Mouse (Mus musculus) hindbrain, embryonic 11.5 days (tissue): ENCODE measurements at regions not wholly inside any gene's neighbourhood (a gene's known extent, or its start where the extent isn't known, plus 50 kb on each side); places are given as distances from the start of the nearest gene placed in this dataset.
A peak's percentile ranks its signal among the peaks of the same experiment; 100 is the strongest.

Experiments
- ATAC-seq: fragments of 200-750 bp; cut with Nextera tagmentation; 2 replicates; pipeline ENCODE4 v1.8.0; 2017; ENCODE audit warnings: mild to moderate bottlenecking, moderate TSS enrichment, moderate library complexity; ENCODE audit not compliant: low FRiP score
- DNase-seq: peaks from one replicate; pipeline ENCODE4 v3.0.0-alpha.2; 2015; ENCODE audit warnings: low spot score
- H3K27ac ChIP-seq: fragments of 300-500 bp; sonication (generic); 2 replicates; pipeline ENCODE4 v1.5.1; 2014; ENCODE audit warnings: mild to moderate bottlenecking, low read depth, low read length
- H3K27me3 ChIP-seq: fragments of 300-500 bp; sonication (generic); 2 replicates; pipeline ENCODE4 v1.6.1; 2014; ENCODE audit warnings: mild to moderate bottlenecking, low read length, moderate library complexity, mixed read lengths; ENCODE audit not compliant: control insufficient read depth, insufficient read depth
- H3K36me3 ChIP-seq: fragments of 300-500 bp; sonication (generic); 2 replicates; pipeline ENCODE4 v1.6.1; 2014; ENCODE audit warnings: mild to moderate bottlenecking, low read length, moderate library complexity, mixed read lengths; ENCODE audit not compliant: control insufficient read depth, insufficient read depth
- H3K4me1 ChIP-seq: fragments of 300-500 bp; sonication (generic); replicated peaks from 2 replicates; pipeline ENCODE4 v1.6.1; 2014; ENCODE audit warnings: low read length, mixed read lengths; ENCODE audit not compliant: control insufficient read depth, insufficient read depth
- H3K4me2 ChIP-seq: fragments of 300-500 bp; sonication (generic); replicated peaks from 2 replicates; pipeline ENCODE4 v1.6.1; 2014; ENCODE audit warnings: mild to moderate bottlenecking, low read depth, low read length
- H3K4me3 ChIP-seq: fragments of 300-500 bp; sonication (generic); 2 replicates; pipeline ENCODE4 v1.5.1; 2014; ENCODE audit warnings: low read depth, low read length
- H3K9ac ChIP-seq: fragments of 300-500 bp; sonication (generic); 2 replicates; pipeline ENCODE4 v1.6.1; 2014; ENCODE audit warnings: low read depth, low read length
- H3K9me3 ChIP-seq: fragments of 300-500 bp; sonication (generic); 2 replicates; pipeline ENCODE4 v1.6.1; 2016; ENCODE audit warnings: low read length; ENCODE audit not compliant: control insufficient read depth
- WGBS: fragments of 180-500 bp; shearing (Covaris S2); extraction: QIAGEN DNeasy Blood & Tissue Kit; methylation state at CpG from one replicate; pipeline ENCODE4 v1.1.7; 2014; 5-methylcytosine and 5-hydroxymethylcytosine counted together

DNA sequence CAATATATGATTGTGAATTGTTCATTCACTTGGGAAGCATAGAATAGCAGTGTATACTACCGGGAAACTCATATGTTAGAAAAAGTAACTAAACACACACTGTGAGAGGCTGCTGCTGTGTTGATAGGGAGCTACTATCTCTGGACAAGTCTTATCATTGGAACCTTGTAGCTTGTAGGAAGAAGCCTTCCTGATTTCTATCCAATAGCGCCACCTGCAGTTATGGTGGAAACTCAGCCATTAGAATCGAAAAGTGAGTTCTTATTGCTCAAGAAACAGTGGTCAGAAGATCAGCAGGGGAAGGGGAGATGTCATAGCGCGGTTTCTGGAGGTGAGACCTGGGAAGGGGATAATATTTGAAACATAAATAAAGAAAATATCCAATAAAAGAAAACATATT is 1245.1 kb upstream of the Cdh6 start:
- peak; percentile 38 for DNase-seq
- Histone ChIP-seq H3K36me3 (no peaks in the 10 kb centered on the region), H3K9me3 (no peaks in the 10 kb centered on the region)

DNA sequence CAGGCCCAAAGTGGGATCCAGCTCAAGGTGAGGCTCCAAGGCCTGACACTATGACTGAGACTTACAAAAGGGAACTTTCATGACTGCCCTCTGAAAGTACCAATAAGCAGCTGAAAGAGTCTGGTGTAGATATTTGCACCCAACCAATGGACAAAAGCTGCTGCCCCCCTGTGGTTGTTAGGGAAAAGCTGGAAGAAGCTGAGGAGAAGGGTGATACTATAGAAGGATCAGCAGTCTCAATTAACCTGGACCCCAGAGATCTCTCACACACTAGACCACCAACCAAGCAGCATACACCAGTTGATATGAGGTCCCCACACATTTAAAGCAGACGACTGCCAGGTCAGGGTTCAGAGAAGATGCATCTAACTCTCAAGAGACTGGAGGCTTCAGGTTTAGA is 1211.9 kb upstream of the Cdh6 start:
- Histone ChIP-seq H3K36me3 (no peaks in the 10 kb centered on the region), H3K27me3 (no peaks in the 10 kb centered on the region), H3K4me1 (no peaks in the 10 kb centered on the region), H3K9me3 (no peaks in the 10 kb centered on the region), H3K9ac (no peak overlapping the region), H3K4me2 (no peak overlapping the region), H3K27ac (no peak overlapping the region), H3K4me3 (no peak overlapping the region)
- no peak for DNase-seq
- 71% methylated on average over 1 of the region's 1 CpGs for WGBS
- ATAC-seq, result no peak

More for the DNA sequence above, 1245.1 kb upstream of the Cdh6 start:
- no peak overlapping the region for H3K4me3 ChIP-seq
- no peak overlapping the region for H3K9ac ChIP-seq
- H3K4me1 ChIP-seq, result no peaks in the 10 kb centered on the region
- H3K27ac ChIP-seq, result no peak overlapping the region
- no peaks in the 10 kb centered on the region for H3K27me3 ChIP-seq
- H3K4me2 ChIP-seq, result no peak overlapping the region
- no peak for ATAC-seq
- WGBS, result 46% methylated on average over 5 of the region's 5 CpGs

DNA sequence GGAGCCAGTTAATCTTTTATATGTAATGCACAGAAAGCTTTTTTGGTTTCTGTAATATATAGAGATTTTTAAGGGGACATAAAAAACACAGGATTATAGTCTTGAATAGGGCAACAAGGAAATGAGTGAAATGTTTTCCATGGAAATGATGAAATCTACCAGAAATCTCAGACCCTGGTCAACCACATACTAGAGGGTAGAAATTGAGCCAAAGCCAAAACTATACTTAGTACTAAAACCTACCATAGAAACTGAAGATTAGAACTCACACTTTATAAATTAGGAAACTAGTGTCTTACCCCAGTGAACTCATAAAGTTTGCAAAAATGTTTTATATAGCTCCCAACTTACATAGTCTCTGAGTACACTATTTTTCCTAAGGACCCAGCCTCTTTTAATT is 1204.9 kb upstream of the Cdh6 start:
- DNase-seq (no peak), ATAC-seq (no peak)
- Histone ChIP-seq H3K4me2 (no peak overlapping the region), H3K4me3 (no peak overlapping the region), H3K9me3 (no peaks in the 10 kb centered on the region), H3K27ac (no peak overlapping the region), H3K9ac (no peak overlapping the region), H3K4me1 (no peaks in the 10 kb centered on the region), H3K36me3 (no peaks in the 10 kb centered on the region), H3K27me3 (no peaks in the 10 kb centered on the region)
